Mouse (Mus musculus) limb, embryonic 13.5 days (tissue): Measurements from ENCODE around the gene N6amt1. TPM values are rescaled to one million over a fixed set of nuclear protein-coding genes. Genes with fewer than 3 reads are reported as not detected.

Source experiments
- ATAC-seq: fragments of 200-750 bp; cut with Nextera tagmentation; 2 replicates; pipeline ENCODE4 v1.8.0; 2017; ENCODE audit warnings: low read depth, moderate number of reproducible peaks, moderate TSS enrichment; ENCODE audit not compliant: low FRiP score
- H3K27ac ChIP-seq: fragments of 300-500 bp; sonication (generic); 2 replicates; pipeline ENCODE4 v1.5.1; 2015; ENCODE audit warnings: inconsistent platforms, mild to moderate bottlenecking, moderate library complexity
- H3K27me3 ChIP-seq: fragments of 300-500 bp; sonication (generic); 2 replicates; pipeline ENCODE4 v1.6.1; 2015; ENCODE audit warnings: mild to moderate bottlenecking, inconsistent platforms
- H3K36me3 ChIP-seq: fragments of 300-500 bp; sonication (generic); 2 replicates; pipeline ENCODE4 v1.6.1; 2015; ENCODE audit warnings: inconsistent platforms, mild to moderate bottlenecking, moderate library complexity
- H3K4me1 ChIP-seq: fragments of 300-500 bp; sonication (generic); 2 replicates; pipeline ENCODE4 v1.6.1; 2015; ENCODE audit warnings: inconsistent platforms
- H3K4me2 ChIP-seq: fragments of 300-500 bp; sonication (generic); replicated peaks from 2 replicates; pipeline ENCODE4 v1.6.1; 2015; ENCODE audit warnings: inconsistent platforms, mild to moderate bottlenecking, moderate library complexity
- H3K4me3 ChIP-seq: fragments of 300-500 bp; sonication (generic); 2 replicates; pipeline ENCODE4 v1.5.1; 2015; ENCODE audit warnings: moderate library complexity, mild to moderate bottlenecking, inconsistent platforms
- H3K9ac ChIP-seq: fragments of 300-500 bp; sonication (generic); 2 replicates; pipeline ENCODE4 v1.6.1; 2015; ENCODE audit warnings: mild to moderate bottlenecking, inconsistent platforms
- H3K9me3 ChIP-seq: fragments of 300-500 bp; sonication (generic); 2 replicates; pipeline ENCODE4 v1.6.1; 2016; ENCODE audit warnings: inconsistent platforms
- WGBS: fragments of 180-500 bp; shearing (Covaris S2); methylation state at CpG from one replicate; pipeline ENCODE4 v1.1.7; 2015; 5-methylcytosine and 5-hydroxymethylcytosine counted together
- polyA plus RNA-seq: library from polyadenylated mRNA; unstranded; fragments of >200 nt; fragmentation: Nextera tagmentation; extraction: Ambion mirVana; gene quantifications from 2 replicates; pipeline ENCODE4 v1.2.1, GENCODE M21; 2015

N6amt1 gene
- polyA plus RNA-seq, 1 experiment from 2014 or later = 32.6 TPM

GRCm38 (mm10) chr16:87393813-87394548 is 40.0 kb downstream of the N6amt1 start:
- H3K27me3 ChIP-seq = no peaks in the 10 kb centered on the region
- no peak overlapping the region for H3K27ac ChIP-seq
- no peak overlapping the region for H3K4me3 ChIP-seq
- H3K4me2 ChIP-seq = no peak overlapping the region
- no peak overlapping the region for H3K9ac ChIP-seq
- 51% methylated on average over 16 of the region's 16 CpGs for WGBS
- peak; percentile 87 for ATAC-seq
- H3K36me3 ChIP-seq = peaks cover 73% of the 10 kb centered on the region
- H3K4me1 ChIP-seq = no peaks in the 10 kb centered on the region
- no peaks in the 10 kb centered on the region for H3K9me3 ChIP-seq

GRCm38 (mm10) chr16:87405001-87405400 is 51.0 kb downstream of the N6amt1 start:
- Histone ChIP-seq H3K4me2 (no peak overlapping the region), H3K27ac (no peak overlapping the region), H3K27me3 (no peaks in the 10 kb centered on the region), H3K4me3 (no peak overlapping the region), H3K36me3 (peaks cover 81% of the 10 kb centered on the region), H3K9me3 (no peaks in the 10 kb centered on the region), H3K4me1 (no peaks in the 10 kb centered on the region), H3K9ac (no peak overlapping the region)
- ATAC-seq = no peak
- WGBS = 85% methylated on average over 3 of the region's 3 CpGs

Other genes with a start within 250 kb of the N6amt1 start
- 26.9 and 29.5 TPM in 2 replicates for gene Ltn1, start 78.4 kb downstream of the N6amt1 start, polyA plus RNA-seq
- 10.3 and 11.5 TPM in 2 replicates for gene Rwdd2b, start 86.4 kb downstream of the N6amt1 start, polyA plus RNA-seq
- gene Usp16, start 100.5 kb downstream of the N6amt1 start, polyA plus RNA-seq = 45.4 and 50.5 TPM in 2 replicates
- 473 and 492 TPM in 2 replicates for gene Cct8, start 141.7 kb downstream of the N6amt1 start, polyA plus RNA-seq
- gene Map3k7cl, start 199.1 kb downstream of the N6amt1 start, polyA plus RNA-seq = 0.45 and 0.47 TPM in 2 replicates